Mouse (Mus musculus): ENCODE data around the gene Coq4.
"Not testable (repeated sequence)": the region's sequence is repeated elsewhere in the genome, so short reads cannot be mapped to it uniquely, and the experiment has no call there.

The Coq4 gene

DNA sequence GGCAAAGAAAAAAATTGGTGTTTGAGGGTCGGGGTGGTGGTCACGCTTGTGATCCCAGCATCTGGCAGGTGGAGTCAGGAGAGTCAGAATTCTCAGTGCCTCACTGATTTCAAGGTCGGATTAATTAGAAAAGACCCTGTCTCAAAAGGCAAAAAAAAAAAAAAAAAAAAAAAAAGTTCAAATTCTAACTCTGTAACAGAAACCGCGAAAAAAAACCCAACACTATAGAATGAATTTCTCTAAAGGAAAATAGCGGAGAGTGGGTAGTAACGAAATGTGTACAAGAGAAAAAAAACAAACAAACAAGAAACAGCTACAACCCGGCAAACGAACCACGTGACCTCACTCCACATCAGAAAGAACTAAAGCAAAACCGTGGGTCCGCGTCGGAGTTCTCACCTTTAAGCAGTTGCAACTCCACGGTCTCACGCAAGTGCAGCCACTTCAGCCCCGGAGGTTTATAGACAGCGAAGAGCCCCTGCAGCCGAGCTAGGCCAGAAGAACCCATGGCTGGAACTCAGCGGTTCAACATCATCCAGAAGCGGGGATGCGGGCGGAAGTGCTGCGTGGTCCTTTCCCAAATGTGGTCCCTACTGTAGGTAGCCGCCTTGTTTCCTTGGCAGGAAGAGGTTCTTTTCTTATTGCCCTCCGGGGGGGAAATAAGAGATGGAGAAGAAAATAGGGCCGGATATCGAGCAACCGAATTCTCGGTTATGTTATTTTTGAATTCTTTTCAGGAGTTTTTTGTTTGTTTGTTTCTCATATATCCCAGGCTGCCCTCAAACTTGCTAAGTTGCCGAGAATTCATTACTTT lies at the start of gene Coq4:
Gene Coq4, plus strand, starts transcription at position 390 of the 814 bp plus-strand sequence.
- DNase-seq (ENCODE audit: inconsistent age in 2 of 2, low spot score in 1 of 2) = peak; percentile 90 to 98

DNA sequence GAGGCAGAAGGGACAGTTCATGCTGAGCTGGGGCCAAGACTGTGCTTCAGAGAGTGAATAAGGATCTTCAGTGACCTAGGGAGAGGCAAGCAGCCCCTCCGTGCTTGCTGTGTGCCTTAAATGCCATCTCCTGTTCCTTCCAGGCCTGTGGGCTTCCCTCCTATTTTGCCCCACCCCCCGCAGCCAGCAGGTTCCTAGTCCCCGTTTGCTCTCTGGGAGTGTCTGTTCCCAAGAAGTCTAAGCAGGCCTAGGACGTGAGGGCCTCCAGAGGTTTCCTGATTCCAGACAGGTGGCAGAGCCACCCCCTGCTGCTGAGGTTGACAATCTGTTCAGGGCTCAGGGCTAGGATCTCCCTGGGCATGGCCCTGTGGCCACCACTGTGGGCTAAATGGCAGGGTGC lies 48.5 kb upstream of the Coq4 start:
- no peak for DNase-seq (ENCODE audit: inconsistent age in 2 of 2, low spot score in 1 of 2)

DNA sequence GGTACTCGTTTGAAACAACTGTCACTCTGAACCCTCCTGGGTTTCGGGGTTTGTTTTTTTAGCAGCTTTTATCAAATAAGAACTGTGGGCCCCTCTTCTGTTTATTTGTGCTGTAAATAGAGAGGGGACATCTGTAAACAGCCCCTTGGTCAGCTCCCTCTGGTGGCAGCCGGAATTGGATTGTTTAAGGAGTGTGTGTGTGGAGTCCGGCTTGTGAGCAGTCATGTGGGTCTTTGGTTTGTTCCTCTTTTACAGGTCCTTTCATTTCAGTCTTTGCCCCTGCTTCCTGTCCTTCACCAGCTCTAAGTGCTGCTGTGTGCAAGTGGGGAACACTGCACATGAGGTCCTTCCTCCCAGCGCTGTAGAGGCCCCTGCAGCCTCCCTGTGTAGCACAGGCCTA lies 47.9 kb upstream of the Coq4 start:
- no peak for DNase-seq (ENCODE audit: inconsistent age in 2 of 2, low spot score in 1 of 2)

DNA sequence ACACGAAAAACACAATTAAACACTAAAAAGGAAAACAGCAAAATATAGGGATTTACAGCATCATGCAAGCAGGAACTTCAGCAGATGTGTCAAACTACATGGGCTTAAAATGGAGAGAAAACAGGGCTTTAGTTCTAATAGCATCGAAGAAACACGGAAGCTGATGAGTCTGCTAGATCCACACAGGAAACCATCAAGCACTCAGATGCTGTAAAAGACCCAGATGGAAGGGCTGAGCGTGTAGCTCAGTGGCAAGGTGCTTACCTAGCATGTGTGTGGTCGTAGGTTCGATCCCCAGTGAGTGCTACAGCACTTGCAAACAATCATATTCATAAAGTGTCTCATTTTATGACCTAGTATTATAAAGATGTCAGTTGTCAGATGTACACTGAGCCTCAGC lies 46.1 kb upstream of the Coq4 start:
- DNase-seq (ENCODE audit: inconsistent age in 2 of 2, low spot score in 1 of 2) = no peak

DNA sequence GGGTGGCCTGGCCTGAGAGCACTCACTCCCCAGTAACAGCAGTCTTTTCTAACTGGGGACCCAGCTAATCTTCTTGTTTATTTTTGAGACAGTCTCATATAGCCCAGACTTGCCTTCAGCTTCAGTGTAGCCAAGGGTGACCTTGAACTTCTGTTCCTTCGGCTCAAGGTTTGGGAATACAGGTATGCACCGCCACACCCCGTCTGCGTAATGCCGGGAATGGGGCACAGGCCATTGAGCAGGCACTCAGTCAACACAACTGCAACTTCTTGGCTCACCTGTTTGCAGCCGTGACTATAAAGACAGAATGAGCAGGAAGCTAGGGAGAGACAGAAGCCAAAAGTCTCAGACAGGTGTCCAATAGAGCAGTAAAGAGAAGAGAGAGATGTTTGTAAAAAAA lies 43.0 kb upstream of the Coq4 start:
- no peak for DNase-seq (ENCODE audit: inconsistent age in 2 of 2, low spot score in 1 of 2)

DNA sequence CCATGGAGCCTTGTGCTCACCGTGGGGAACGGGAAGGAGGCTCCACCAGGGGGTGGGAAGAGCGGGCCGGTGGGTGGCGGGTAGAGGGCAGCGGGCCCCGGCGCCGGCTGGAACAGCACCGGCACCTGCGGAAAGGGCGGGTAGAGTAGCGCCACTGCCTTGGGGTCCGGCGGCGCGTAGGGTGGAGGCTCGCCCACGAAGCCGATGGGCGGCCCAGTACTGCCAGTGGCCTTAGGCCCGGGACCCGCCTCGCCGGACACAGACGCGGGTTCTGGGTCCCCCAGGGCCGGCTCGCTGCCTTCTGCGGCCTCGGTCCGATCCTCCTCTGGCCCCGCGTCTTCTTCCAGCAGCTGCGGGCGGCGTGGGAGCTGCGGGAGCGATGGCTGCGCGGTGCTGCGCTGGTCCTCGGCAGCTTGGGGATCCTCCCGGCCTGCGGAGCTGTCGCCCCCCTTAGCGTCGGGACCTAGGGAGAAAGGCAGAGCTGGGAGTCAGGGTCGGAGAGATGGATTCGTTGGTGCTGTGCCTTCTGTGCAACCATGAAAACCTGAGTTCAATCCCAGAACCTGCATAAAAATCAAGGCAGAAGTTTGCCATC lies 40.0 kb upstream of the Coq4 start:
- DNase-seq (ENCODE audit: inconsistent age in 2 of 2, low spot score in 1 of 2) = no peak

DNA sequence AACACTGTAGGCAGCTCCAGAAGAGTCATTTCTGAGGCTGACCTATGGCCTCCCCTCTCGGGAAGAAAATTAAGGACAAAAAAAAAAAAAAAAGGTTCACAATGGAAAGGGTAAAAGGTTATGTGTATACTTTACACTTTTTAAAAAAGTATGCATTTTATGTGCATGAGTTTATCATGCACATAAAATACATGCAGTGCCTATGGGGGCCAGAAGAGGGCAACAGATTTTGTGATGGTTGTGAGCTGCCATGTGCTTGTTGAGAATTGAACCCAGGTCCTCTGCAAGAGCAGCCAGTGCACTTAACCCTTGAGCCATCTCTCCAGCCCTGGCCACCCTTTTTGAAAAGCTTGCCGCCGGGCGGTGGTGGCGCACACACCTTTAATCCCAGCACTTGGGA lies 39.4 kb upstream of the Coq4 start:
- no peak for DNase-seq (ENCODE audit: inconsistent age in 2 of 2, low spot score in 1 of 2)

DNA sequence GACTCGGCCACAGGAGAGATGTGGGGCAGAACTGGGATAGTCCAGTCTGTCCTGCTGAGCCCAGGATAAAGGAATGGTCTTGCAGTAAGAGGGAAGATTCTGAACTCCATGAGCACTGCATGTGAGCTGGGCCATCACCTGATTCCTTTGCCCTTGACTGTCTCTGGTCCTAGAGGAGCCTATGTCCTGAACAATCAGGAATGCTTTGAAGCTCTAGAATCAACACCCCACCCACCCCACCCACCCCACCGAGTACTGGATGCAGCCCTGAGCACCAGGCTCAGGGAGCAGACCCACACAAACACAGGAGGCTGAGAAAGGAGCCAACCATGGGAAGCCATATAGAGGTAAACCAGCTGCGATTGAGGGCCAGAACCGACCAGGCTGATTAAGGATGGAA lies 38.8 kb upstream of the Coq4 start:
- no peak for DNase-seq (ENCODE audit: inconsistent age in 2 of 2, low spot score in 1 of 2)

DNA sequence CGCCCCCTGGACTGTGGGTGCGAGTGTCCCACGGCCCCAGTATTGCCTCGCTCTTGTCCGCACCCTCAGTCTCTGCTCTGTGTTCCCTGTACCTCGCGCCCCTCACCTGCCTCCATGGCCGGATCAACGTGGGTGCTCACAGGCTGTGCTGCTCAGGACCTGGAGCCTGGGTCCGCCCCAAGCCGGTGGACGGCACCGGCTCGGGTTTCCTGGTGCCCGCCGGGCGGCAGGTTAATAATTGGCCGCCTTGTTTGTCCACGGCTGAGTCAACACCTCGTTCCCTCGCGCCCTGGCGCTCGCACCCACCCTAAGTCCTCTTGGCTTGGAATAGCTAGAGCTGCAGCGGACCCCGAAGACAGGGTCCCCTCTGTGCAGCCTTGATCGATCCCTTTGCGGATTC lies 35.8 kb upstream of the Coq4 start, which contains the start of gene Gm13420:
Gene Gm13420, minus strand, starts transcription at position 189 of the 400 bp plus-strand sequence.
- DNase-seq (ENCODE audit: inconsistent age in 2 of 2, low spot score in 1 of 2) = no peak

DNA sequence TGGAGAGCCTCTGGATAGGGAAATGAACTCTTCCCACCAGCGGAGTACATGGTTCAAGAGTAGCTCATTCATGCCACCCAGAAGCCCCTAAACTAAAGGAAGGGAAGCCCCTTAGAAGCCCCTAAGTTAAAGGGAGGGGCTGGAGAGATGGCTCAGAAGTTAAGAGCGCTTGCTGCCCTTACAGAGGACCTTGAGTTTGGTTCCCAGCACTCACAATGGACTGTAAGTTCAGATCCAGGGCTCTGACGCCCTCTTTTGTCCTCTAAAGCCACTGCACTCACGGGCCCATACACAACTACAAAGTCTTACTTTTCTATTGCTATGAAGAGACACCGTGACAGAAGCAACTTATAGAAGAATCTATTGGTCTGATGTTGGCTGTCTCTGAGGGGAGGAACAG lies 34.9 kb upstream of the Coq4 start:
- no peak for DNase-seq (ENCODE audit: inconsistent age in 2 of 2, low spot score in 1 of 2)

DNA sequence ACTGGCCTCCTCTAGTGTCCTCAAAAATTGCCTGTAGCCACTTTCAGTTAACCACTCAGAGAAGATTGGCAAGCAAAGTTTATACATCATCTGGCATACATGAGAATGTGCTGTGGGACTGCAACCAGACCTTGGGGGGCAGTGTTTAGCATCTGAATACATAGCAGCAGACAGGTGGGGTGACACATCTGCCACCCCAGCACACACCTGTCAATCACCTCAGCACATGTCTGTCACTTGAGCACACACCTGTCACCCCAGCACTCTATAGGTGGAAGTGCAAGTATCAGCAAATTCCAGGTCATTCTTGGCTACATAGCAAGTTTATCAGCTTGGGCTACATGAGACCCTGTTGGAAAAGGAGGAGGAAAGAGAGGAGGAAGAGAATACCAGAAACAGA lies 31.6 kb upstream of the Coq4 start:
- DNase-seq (ENCODE audit: inconsistent age in 2 of 2, low spot score in 1 of 2) = no peak

DNA sequence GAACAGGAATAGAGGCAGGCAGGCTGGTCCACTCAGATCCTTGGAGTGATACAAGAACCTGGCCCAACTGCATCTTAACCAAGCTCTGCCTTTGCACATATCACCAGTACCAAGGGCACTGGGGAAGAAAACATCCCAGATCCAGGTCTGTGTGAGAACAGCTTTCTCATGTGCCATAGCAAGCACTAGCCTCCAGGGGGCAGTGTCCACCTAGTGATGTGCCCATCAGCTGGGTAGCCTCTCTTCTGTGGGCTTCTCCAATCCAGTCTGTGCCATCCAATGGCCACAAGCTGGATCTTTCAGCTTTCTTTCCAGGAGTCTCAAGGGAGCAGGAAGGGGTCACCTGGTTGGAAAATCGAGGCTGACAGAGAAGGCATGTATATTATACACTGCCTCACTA lies 22.5 kb upstream of the Coq4 start:
- peak; percentile 66 to 89 for DNase-seq (ENCODE audit: inconsistent age in 2 of 2, low spot score in 1 of 2)

DNA sequence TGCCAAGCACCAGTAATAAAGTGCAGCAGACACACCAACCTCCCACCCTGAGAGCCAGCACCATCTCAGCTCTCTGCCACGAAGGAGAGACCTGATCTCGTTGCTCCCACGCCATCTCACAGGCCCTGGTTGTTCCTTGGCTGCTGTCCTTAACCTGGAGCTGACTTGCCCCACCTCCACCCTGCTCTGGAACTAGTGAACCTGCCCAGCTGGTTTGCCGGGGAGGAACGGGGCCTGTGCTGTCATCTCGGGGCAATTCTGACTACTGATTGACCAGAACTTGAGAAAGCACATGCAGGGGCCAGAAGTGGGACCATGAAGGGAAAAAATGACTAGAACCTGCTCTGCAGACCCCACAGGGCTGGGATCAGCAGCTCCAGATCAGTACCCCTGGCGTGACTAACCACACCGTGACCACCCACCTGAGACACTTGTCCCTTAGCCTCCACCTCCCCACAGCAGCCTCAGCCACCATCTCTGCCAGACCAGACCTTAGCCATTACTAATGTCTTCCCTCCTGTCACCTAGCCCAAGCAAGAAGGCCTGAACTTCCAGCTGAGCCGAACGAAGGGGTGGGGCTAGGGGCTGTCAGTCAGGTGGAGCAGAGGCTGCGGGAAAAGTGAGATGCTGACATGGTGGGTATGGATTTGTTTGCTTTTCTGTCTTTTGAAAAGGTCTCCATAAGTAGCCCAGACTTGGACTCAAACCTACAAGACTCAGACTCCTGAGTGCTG lies 19.1 kb upstream of the Coq4 start:
- no peak for DNase-seq (ENCODE audit: inconsistent age in 2 of 2, low spot score in 1 of 2)

DNA sequence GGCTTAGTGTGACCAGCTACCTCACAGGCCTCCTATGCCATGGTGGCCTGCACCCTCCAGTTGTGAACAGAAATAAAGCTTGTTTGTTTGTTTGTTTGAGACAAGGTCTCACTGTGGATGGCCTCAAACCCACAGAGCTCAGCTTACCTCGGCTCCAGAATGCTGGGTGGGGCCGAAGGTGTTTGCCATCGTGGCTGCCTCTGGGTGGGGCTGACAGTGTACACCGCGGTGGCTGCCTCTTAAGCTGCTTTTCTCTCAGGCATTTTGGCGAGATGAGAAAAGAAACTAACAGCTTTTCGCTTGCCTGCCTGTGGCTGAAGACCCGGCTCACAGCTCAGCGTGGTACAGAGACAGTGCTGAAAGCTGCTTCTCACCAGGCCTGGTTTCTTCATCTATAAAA lies 18.4 kb upstream of the Coq4 start:
- no peak for DNase-seq (ENCODE audit: inconsistent age in 2 of 2, low spot score in 1 of 2)

DNA sequence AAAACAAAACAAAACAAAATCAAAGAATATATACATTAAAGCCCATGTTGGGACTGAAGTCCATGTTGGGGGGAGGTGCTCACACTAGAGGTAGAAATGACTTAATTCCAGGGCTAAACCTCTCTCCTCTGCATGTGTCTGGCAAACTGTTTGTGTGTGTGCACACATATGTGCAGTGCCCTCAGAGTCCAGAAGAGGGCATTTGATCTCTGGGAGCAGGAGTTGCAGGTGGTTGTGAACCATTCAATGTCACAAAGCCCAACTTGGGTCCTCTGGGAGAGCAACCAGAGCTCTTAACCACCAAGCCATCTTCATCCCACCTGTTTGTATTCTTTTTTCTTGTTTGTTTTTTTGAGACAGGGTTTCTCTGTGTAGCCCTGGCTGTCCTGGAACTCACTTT lies 17.1 kb upstream of the Coq4 start:
- DNase-seq (ENCODE audit: inconsistent age in 2 of 2, low spot score in 1 of 2) = no peak

DNA sequence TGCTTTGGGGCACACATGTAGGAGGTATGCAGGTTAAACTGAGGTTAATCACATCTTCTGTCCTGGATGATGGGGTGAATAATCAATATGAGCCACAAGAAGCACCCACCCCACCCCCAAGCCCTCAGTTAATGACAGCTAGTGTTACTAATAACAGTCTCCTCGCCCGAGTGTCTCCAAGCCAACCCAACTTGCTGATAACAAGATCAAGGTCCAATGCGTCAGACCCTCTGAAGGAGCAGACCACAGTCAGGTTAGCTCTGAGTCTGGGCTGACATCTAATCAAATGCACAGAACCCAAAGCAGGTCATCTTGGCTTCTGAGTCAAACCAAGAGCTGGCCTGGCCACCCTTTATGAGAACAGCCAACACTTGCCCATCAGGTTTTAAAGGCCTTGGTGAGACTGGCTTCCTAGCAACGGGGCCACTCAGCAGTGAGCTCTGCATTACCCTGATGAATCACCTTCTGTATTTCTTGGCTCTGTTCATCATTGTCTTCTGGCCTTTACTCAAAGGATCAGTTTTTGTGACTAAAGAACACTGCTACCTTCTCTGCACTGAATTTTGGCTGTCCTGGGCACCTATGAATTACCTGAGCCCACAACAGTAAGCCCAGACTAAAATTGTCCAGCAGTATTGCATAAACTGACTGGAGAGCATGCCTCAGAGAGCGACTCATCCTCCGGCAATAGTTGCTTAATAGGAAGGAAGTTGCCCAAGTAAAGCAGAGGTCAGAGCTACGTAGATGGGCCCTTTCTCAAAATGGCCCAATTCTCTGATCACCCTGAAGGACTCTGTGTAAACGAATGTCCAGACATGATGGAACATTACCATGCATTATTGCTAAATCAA lies 15.5 kb upstream of the Coq4 start:
- peak; percentile 70 to 89 for DNase-seq (ENCODE audit: inconsistent age in 2 of 2, low spot score in 1 of 2)

DNA sequence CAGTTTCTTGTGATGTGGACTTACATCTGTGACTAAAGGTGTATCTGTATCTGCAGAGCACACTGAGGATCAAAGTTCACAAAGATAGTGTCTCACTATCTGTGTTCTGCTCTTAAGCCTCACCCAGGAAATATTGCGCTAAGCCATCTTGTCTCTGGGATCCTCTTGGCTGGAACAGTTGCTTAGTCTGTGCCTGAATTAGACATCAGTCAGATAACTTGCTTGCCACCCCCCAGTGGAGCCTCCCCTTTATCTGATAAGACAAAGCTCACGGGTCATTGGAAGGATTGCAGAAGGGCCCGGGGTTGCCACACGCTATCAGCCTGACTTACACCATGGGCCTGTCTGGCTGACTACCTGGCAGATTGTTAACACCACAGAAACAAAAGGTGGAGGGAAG lies 14.0 kb upstream of the Coq4 start:
- DNase-seq (ENCODE audit: inconsistent age in 2 of 2, low spot score in 1 of 2) = no peak

DNA sequence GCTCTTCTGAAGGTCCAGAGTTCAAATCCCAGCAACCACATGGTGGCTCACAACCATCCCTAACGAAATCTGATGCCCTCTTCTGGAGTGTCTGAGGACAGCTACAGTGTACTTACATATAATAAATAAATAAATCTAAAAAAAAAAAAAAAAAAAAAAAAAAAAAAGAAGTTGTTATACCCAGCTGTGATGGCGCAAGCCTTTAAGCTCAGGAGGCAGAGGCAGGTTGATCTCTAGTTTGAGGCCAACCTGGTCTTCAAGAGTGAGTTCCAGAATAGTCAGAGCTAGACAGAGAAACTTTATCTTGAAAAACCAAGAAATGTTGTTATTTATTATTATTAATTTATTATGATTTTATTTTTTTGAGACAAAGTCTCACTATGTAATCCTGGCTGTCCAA lies 6.0 kb upstream of the Coq4 start:
- not testable (repeated sequence) for DNase-seq (ENCODE audit: inconsistent age in 2 of 2, low spot score in 1 of 2)

DNA sequence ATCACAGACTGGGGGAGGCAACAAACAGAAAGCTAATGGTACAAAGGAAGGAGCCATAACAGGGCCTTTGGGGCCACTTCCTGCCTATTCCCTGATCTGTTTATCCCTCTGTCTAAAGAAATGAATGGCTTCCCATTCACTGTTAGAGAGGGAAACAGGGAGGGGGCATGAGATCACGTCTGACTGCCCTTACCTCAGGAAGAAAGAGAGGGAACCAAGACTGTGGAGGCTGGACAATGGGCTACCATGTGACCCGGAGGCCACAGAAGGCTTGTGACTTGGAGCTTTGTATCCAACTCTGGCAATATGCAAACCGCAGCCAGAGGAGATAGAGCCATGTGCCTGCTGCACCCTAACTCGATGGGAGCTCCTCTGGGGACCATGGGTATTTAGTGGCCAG lies 3.0 kb upstream of the Coq4 start:
- DNase-seq (ENCODE audit: inconsistent age in 2 of 2, low spot score in 1 of 2) = no peak

DNA sequence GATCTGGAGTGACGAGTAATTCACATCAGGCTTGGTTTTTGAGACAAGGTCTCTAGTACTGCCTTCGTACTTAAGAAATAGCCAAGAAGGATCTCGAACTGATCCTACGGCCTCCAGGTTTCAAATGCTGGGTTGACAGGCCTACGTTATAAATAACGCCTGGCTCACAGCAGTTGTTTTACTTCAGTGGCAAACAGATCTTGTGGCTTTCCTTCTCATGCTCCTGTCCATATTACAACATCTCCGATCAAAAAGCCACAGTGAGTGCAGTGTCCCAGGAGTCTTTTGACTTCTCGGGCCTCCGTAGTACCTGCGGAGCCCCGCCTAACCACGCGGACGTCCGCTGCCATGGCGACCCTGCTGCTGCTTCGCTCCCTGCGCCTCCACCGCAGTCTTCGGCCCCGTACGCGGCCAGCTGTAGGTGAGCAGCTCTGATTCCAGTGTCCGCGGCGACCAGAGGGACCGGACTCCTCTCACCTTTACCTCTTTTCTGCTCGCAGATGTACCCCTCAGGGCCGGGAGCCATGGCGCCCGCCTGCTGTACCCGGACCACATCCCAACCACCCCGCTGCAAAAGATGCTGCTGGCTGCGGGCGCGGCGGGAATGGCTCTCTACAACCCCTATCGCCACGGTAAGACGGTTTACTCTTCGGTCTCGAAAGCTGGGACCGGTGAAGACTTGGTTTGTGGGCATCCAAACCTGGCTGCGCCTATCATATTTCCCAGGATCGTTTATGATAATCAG lies 816 bp downstream of the Coq4 start, which contains the start of gene Trub2:
Gene Trub2, minus strand, starts transcription at position 566 of the 745 bp plus-strand sequence.
- peak; percentile 89 to 96 for DNase-seq (ENCODE audit: inconsistent age in 2 of 2, low spot score in 1 of 2)
